Mouse (Mus musculus): ENCODE results near the gene Adgre5. TPM values are rescaled to one million over a fixed set of nuclear protein-coding genes. Genes with fewer than 3 reads are reported as not detected.

Gene Adgre5
- polyA plus RNA-seq, 1 experiment, result 114 TPM

DNA sequence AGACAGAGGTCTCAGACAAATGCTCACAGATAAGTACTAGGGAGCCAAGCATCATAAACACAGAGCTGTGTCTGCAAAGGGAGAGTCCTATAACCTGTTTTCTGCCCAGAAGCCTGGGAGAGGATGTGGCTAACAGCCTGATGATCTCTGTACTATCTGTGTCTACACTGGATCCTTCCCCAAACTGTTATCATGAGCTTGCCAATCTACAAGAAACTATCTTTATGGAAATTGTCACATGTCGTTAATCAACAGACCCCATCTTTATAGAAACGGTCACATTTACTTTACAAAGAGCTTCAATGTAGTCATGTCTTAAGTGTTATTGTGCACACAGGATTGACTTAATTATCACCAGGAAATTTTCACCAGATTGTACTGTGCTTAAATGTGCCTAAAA is 29.5 kb upstream of the Adgre5 start:
- no peak overlapping the region for H3ac ChIP-seq (ENCODE audit: control insufficient read depth, insufficient read length, low read depth)
- H3K36me3 ChIP-seq (ENCODE audit: control insufficient read depth, insufficient read depth), result no peaks in the 10 kb centered on the region
- no peaks in the 10 kb centered on the region for H3K27me3 ChIP-seq (ENCODE audit: control insufficient read depth, insufficient read depth, insufficient read length)
- TF ChIP-seq USF1 (IDR thresholded peaks at IDR 0.05; ENCODE audit: low read depth) (no peak), MYOD1 (IDR thresholded peaks at IDR 0.05; ENCODE audit: control insufficient read depth, insufficient read length, low read depth) (no peak), FOSL1 (IDR thresholded peaks at IDR 0.05; ENCODE audit: insufficient read depth, low read length, poor library complexity, severe bottlenecking) (no peak), MAX (IDR thresholded peaks at IDR 0.05) (no peak), CTCF (IDR thresholded peaks at IDR 0.05; ENCODE audit: control insufficient read depth, insufficient read depth, insufficient read length) (no peak), CEBPB (IDR thresholded peaks at IDR 0.05; ENCODE audit: low read depth) (no peak)
- H3K79me3 ChIP-seq (ENCODE audit: low read depth), result no peaks in the 10 kb centered on the region
- H3K79me2 ChIP-seq (ENCODE audit: control insufficient read depth, insufficient read depth), result no peaks in the 10 kb centered on the region
- no peak overlapping the region for H3K4me3 ChIP-seq (ENCODE audit: insufficient read depth, poor library complexity, severe bottlenecking)

DNA sequence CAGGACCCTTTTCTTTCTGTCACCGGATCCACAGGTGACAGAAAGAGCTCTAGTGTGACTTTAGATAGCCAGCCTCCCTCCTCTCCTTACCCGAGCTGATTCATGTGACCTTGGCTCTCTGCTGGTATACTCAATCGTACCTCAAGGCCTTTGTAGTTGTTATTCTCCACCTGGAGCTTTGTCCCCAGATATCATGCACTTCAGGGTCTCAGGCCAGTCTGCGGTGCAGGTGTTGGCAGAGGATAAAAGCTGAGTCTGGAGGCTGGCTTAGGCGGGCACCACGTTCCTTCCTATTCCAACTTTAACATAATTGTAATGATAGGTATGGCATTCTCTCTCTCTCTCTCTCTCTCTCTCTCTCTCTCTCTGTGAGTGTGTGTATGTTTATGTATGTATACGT is 28.6 kb upstream of the Adgre5 start:
- Histone ChIP-seq H3ac (ENCODE audit: control insufficient read depth, insufficient read length, low read depth) (no peak overlapping the region), H3K4me3 (ENCODE audit: insufficient read depth, poor library complexity, severe bottlenecking) (no peak overlapping the region), H3K36me3 (ENCODE audit: control insufficient read depth, insufficient read depth) (no peaks in the 10 kb centered on the region), H3K79me3 (ENCODE audit: low read depth) (no peaks in the 10 kb centered on the region), H3K79me2 (ENCODE audit: control insufficient read depth, insufficient read depth) (no peaks in the 10 kb centered on the region), H3K27me3 (ENCODE audit: control insufficient read depth, insufficient read depth, insufficient read length) (no peaks in the 10 kb centered on the region)
- no peak for TF ChIP-seq MAX (IDR thresholded peaks at IDR 0.05)
- TF ChIP-seq USF1 (IDR thresholded peaks at IDR 0.05; ENCODE audit: low read depth), result no peak
- no peak for TF ChIP-seq CTCF (IDR thresholded peaks at IDR 0.05; ENCODE audit: control insufficient read depth, insufficient read depth, insufficient read length)
- no peak for TF ChIP-seq MYOD1 (IDR thresholded peaks at IDR 0.05; ENCODE audit: control insufficient read depth, insufficient read length, low read depth)
- no peak for TF ChIP-seq CEBPB (IDR thresholded peaks at IDR 0.05; ENCODE audit: low read depth)
- TF ChIP-seq MYOG (IDR thresholded peaks at IDR 0.05; ENCODE audit: control insufficient read depth, extremely low read depth, insufficient read length), result no peak
- no peak for TF ChIP-seq FOSL1 (IDR thresholded peaks at IDR 0.05; ENCODE audit: insufficient read depth, low read length, poor library complexity, severe bottlenecking)

DNA sequence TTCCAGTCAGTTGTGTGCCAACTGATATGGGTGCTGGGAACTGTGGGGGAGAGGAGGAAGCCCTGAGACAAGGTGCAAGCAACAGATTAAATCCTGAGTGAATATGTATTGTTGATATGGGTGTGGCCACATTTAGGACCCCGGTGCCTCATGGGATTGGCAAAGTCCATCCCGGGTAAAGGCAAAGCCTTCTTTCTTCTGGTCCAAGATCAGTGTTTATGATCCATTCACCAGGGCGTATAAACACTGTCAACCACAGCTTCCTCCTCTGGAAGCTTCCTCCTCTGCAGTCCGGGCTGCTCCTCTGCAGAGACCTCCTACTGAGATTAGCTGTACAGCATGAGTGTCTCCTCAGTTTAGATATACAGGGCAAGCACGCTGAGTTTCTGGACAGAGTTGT is 27.4 kb upstream of the Adgre5 start:
- Histone ChIP-seq H3K4me3 (ENCODE audit: insufficient read depth, poor library complexity, severe bottlenecking) (no peak overlapping the region), H3K79me2 (ENCODE audit: control insufficient read depth, insufficient read depth) (no peaks in the 10 kb centered on the region), H3K27me3 (ENCODE audit: control insufficient read depth, insufficient read depth, insufficient read length) (no peaks in the 10 kb centered on the region), H3ac (ENCODE audit: control insufficient read depth, insufficient read length, low read depth) (no peak overlapping the region), H3K79me3 (ENCODE audit: low read depth) (no peaks in the 10 kb centered on the region), H3K36me3 (ENCODE audit: control insufficient read depth, insufficient read depth) (no peaks in the 10 kb centered on the region)
- TF ChIP-seq CTCF (IDR thresholded peaks at IDR 0.05; ENCODE audit: control insufficient read depth, insufficient read depth, insufficient read length) (no peak), FOSL1 (IDR thresholded peaks at IDR 0.05; ENCODE audit: insufficient read depth, low read length, poor library complexity, severe bottlenecking) (no peak), MAX (IDR thresholded peaks at IDR 0.05) (no peak), MYOG (IDR thresholded peaks at IDR 0.05; ENCODE audit: control insufficient read depth, extremely low read depth, insufficient read length) (no peak), USF1 (IDR thresholded peaks at IDR 0.05; ENCODE audit: low read depth) (no peak), MYOD1 (IDR thresholded peaks at IDR 0.05; ENCODE audit: control insufficient read depth, insufficient read length, low read depth) (no peak), CEBPB (IDR thresholded peaks at IDR 0.05; ENCODE audit: low read depth) (no peak)

DNA sequence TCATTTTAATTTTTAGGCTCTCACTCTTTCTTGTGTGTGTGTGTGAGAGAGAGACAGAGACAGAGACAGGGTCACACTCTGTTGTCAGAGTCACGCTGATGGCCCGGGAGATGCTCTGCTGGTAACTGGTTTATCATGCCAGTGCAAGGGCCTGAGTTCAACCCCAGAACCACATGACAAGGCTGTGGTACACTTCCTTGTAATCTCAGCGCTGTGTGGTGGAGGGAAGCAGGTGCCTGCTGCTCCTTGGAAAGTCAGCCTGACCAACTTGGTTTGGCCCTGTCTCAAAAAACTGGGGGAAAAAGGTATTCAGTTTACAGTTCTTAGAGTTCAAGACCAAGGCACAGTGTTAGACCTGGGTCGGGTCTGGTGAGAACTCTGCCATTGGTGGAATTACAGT is 26.3 kb upstream of the Adgre5 start:
- Histone ChIP-seq H3ac (ENCODE audit: control insufficient read depth, insufficient read length, low read depth) (no peak overlapping the region), H3K27me3 (ENCODE audit: control insufficient read depth, insufficient read depth, insufficient read length) (no peaks in the 10 kb centered on the region), H3K79me3 (ENCODE audit: low read depth) (no peaks in the 10 kb centered on the region), H3K36me3 (ENCODE audit: control insufficient read depth, insufficient read depth) (no peaks in the 10 kb centered on the region), H3K79me2 (ENCODE audit: control insufficient read depth, insufficient read depth) (no peaks in the 10 kb centered on the region), H3K4me3 (ENCODE audit: insufficient read depth, poor library complexity, severe bottlenecking) (no peak overlapping the region)
- no peak for TF ChIP-seq MYOG (IDR thresholded peaks at IDR 0.05; ENCODE audit: control insufficient read depth, extremely low read depth, insufficient read length)
- TF ChIP-seq CTCF (IDR thresholded peaks at IDR 0.05; ENCODE audit: control insufficient read depth, insufficient read depth, insufficient read length), result no peak
- TF ChIP-seq FOSL1 (IDR thresholded peaks at IDR 0.05; ENCODE audit: insufficient read depth, low read length, poor library complexity, severe bottlenecking), result no peak
- no peak for TF ChIP-seq USF1 (IDR thresholded peaks at IDR 0.05; ENCODE audit: low read depth)
- TF ChIP-seq MYOD1 (IDR thresholded peaks at IDR 0.05; ENCODE audit: control insufficient read depth, insufficient read length, low read depth), result no peak
- no peak for TF ChIP-seq CEBPB (IDR thresholded peaks at IDR 0.05; ENCODE audit: low read depth)
- TF ChIP-seq MAX (IDR thresholded peaks at IDR 0.05), result no peak

DNA sequence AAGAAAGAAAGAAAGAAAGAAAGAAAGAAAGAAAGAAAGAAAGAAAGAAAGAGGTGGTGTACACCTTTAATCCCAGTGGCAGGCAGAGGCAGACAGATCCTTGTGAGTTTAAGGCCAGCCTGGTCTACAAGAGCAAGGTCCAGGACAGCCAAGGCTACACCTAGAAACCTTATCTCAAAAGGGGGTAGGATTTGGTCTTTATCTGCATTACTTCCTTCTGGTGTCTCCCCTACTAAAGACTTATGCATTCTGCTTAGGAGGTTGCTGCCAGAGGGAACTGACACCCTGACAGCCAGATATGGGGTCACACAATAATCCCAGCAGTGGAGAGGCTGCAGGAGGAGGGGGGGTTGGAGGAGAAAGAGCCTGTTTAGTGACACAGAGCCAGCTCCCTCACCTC is 24.5 kb upstream of the Adgre5 start:
- TF ChIP-seq MYOD1 (IDR thresholded peaks at IDR 0.05; ENCODE audit: control insufficient read depth, insufficient read length, low read depth) (no peak), MYOG (IDR thresholded peaks at IDR 0.05; ENCODE audit: control insufficient read depth, extremely low read depth, insufficient read length) (no peak), CEBPB (IDR thresholded peaks at IDR 0.05; ENCODE audit: low read depth) (no peak), FOSL1 (IDR thresholded peaks at IDR 0.05; ENCODE audit: insufficient read depth, low read length, poor library complexity, severe bottlenecking) (no peak), MAX (IDR thresholded peaks at IDR 0.05) (no peak), CTCF (IDR thresholded peaks at IDR 0.05; ENCODE audit: control insufficient read depth, insufficient read depth, insufficient read length) (no peak), USF1 (IDR thresholded peaks at IDR 0.05; ENCODE audit: low read depth) (no peak)
- H3K36me3 ChIP-seq (ENCODE audit: control insufficient read depth, insufficient read depth), result no peaks in the 10 kb centered on the region
- no peaks in the 10 kb centered on the region for H3K79me3 ChIP-seq (ENCODE audit: low read depth)
- peaks cover 5% of the 10 kb centered on the region for H3K27me3 ChIP-seq (ENCODE audit: control insufficient read depth, insufficient read depth, insufficient read length)
- no peak overlapping the region for H3ac ChIP-seq (ENCODE audit: control insufficient read depth, insufficient read length, low read depth)
- H3K4me3 ChIP-seq (ENCODE audit: insufficient read depth, poor library complexity, severe bottlenecking), result no peak overlapping the region
- no peaks in the 10 kb centered on the region for H3K79me2 ChIP-seq (ENCODE audit: control insufficient read depth, insufficient read depth)

DNA sequence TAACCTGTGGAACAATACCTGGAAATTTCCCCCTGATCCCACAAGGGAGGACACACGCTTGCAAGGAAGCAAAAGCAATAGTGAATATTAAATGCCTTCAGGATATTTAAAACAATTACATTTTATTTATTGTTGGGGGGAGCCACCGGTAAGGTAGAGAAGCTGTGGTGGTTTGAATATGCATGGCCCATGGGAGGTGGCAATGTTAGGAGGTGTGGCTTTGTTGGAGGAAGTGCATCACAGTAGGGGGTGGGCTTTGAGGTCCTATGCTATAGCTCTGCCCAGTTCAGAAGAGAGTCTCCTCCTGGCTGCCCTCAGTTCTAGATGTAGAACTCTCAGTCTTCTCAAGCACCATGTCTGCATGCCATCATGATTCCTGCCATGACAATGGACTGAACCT is 23.6 kb upstream of the Adgre5 start:
- Histone ChIP-seq H3ac (ENCODE audit: control insufficient read depth, insufficient read length, low read depth) (no peak overlapping the region), H3K4me3 (ENCODE audit: insufficient read depth, poor library complexity, severe bottlenecking) (no peak overlapping the region), H3K27me3 (ENCODE audit: control insufficient read depth, insufficient read depth, insufficient read length) (peaks cover 5% of the 10 kb centered on the region), H3K36me3 (ENCODE audit: control insufficient read depth, insufficient read depth) (no peaks in the 10 kb centered on the region), H3K79me3 (ENCODE audit: low read depth) (no peaks in the 10 kb centered on the region), H3K79me2 (ENCODE audit: control insufficient read depth, insufficient read depth) (no peaks in the 10 kb centered on the region)
- no peak for TF ChIP-seq CEBPB (IDR thresholded peaks at IDR 0.05; ENCODE audit: low read depth)
- no peak for TF ChIP-seq MYOG (IDR thresholded peaks at IDR 0.05; ENCODE audit: control insufficient read depth, extremely low read depth, insufficient read length)
- TF ChIP-seq FOSL1 (IDR thresholded peaks at IDR 0.05; ENCODE audit: insufficient read depth, low read length, poor library complexity, severe bottlenecking), result no peak
- no peak for TF ChIP-seq CTCF (IDR thresholded peaks at IDR 0.05; ENCODE audit: control insufficient read depth, insufficient read depth, insufficient read length)
- TF ChIP-seq MAX (IDR thresholded peaks at IDR 0.05), result no peak
- TF ChIP-seq USF1 (IDR thresholded peaks at IDR 0.05; ENCODE audit: low read depth), result no peak
- no peak for TF ChIP-seq MYOD1 (IDR thresholded peaks at IDR 0.05; ENCODE audit: control insufficient read depth, insufficient read length, low read depth)

Data from C2C12 (cell line).